Mouse (Mus musculus) cerebellum, postnatal 10 days (tissue): ENCODE data around the gene Nup160.

ENCODE experiments used
- DNase-seq, 2 experiments: peaks; one replicate each; pipeline ENCODE4 v3.0.0; 2021; ENCODE audit warnings: mixed read lengths in 2 of 2

Nup160 gene

GRCm38 (mm10) chr2:90677007-90677406, at the start of gene Nup160:
Gene Nup160, plus strand, starts transcription at chr2:90677215.
- no peak for DNase-seq

GRCm38 (mm10) chr2:90628261-90628660, 48.8 kb upstream of the Nup160 start:
- DNase-seq = no peak

- no peak for DNase-seq
These were observed 47.5 kb upstream of the Nup160 start for GRCm38 (mm10) chr2:90629552-90629951.

- no peak for DNase-seq
These were observed 44.9 kb upstream of the Nup160 start for GRCm38 (mm10) chr2:90631938-90632733.

- no peak for DNase-seq
These were observed 42.3 kb upstream of the Nup160 start for GRCm38 (mm10) chr2:90634671-90635070.

- no peak for DNase-seq
These were observed 41.8 kb upstream of the Nup160 start for GRCm38 (mm10) chr2:90635085-90635723.

- DNase-seq = no peak
These were observed 40.2 kb upstream of the Nup160 start for GRCm38 (mm10) chr2:90636853-90637252.

GRCm38 (mm10) chr2:90638986-90639746, 37.8 kb upstream of the Nup160 start:
- DNase-seq = no peak

GRCm38 (mm10) chr2:90639747-90640699, 37.0 kb upstream of the Nup160 start:
- peak; percentile 24 to 28 for DNase-seq

- no peak for DNase-seq
These were observed 35.9 kb upstream of the Nup160 start for GRCm38 (mm10) chr2:90641007-90641709.

- DNase-seq = no peak
These were observed 35.3 kb upstream of the Nup160 start for GRCm38 (mm10) chr2:90641710-90642039.

- DNase-seq = no peak
These were observed 29.9 kb upstream of the Nup160 start for GRCm38 (mm10) chr2:90647084-90647483.

- no peak for DNase-seq
These were observed 27.6 kb upstream of the Nup160 start for GRCm38 (mm10) chr2:90649405-90649804.

- DNase-seq = no peak
These were observed 27.1 kb upstream of the Nup160 start for GRCm38 (mm10) chr2:90649965-90650364.

- no peak for DNase-seq
These were observed 24.9 kb upstream of the Nup160 start for GRCm38 (mm10) chr2:90652101-90652500.

- no peak for DNase-seq
These were observed 24.0 kb upstream of the Nup160 start for GRCm38 (mm10) chr2:90652993-90653392.

GRCm38 (mm10) chr2:90655449-90655848, 21.6 kb upstream of the Nup160 start:
- no peak for DNase-seq

- DNase-seq = no peak
These were observed 18.4 kb upstream of the Nup160 start for GRCm38 (mm10) chr2:90658613-90659012.

GRCm38 (mm10) chr2:90659016-90659415, 18.0 kb upstream of the Nup160 start:
- no peak for DNase-seq

- DNase-seq = no peak
These were observed 17.4 kb upstream of the Nup160 start for GRCm38 (mm10) chr2:90659639-90660038.

GRCm38 (mm10) chr2:90660947-90661346, 16.1 kb upstream of the Nup160 start:
- no peak for DNase-seq

GRCm38 (mm10) chr2:90661426-90661825, 15.6 kb upstream of the Nup160 start:
- no peak for DNase-seq
